Mouse (Mus musculus): ENCODE results near the gene Isg20. TPM values are rescaled to one million over a fixed set of nuclear protein-coding genes. Genes with fewer than 3 reads are reported as not detected.

The Isg20 gene
- polyA plus RNA-seq, 1 experiment from 2014 or later, result 5.8 TPM

- no peak for DNase-seq (ENCODE audit: low spot score)
Observed at GRCm38 (mm10) chr7:78925680-78926079, 12.5 kb downstream of the Isg20 start.

DNA sequence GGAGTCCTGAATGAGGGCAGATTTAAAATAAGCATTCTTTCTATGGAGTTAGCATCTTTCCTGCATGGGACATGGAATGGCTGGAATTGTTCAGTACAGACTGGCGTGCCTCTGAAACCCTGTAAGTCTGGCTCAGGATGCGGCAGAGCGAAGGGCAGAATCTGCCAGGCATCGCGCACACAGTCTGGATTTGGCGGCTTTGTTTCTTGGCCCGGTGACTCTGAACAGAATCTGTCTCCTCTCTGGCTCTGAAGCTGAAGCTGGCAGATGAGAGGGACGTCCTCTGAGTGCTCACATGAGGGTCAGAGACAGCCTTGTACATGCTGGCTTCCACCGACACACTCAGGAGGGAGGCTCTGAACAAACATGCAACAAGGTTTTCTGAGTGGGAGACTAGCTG lies 12.9 kb downstream of the Isg20 start:
- ATAC-seq (replicated peaks; ENCODE audit: low FRiP score), result no peak
- 78% methylated on average over 9 of the region's 9 CpGs for WGBS
- H3K27me3 ChIP-seq (replicated peaks; ENCODE audit: control insufficient read depth, insufficient read depth, low read length), result no peaks in the 10 kb centered on the region

More at GRCm38 (mm10) chr7:78925680-78926079, 12.5 kb downstream of the Isg20 start:
- H3K36me3 ChIP-seq (ENCODE audit: control insufficient read depth, insufficient read depth, low read length), result no peaks in the 10 kb centered on the region
- WGBS, result 76% methylated on average over 7 of the region's 7 CpGs
- no peaks in the 10 kb centered on the region for H3K9me3 ChIP-seq (ENCODE audit: control insufficient read depth, low read length)
- H3K4me1 ChIP-seq (replicated peaks; ENCODE audit: control insufficient read depth, insufficient read depth, low read length), result no peaks in the 10 kb centered on the region
- H3K9ac ChIP-seq (ENCODE audit: low read depth, low read length), result no peak overlapping the region
- no peak for ATAC-seq (replicated peaks; ENCODE audit: low FRiP score)
- H3K4me2 ChIP-seq, result no peak overlapping the region
- no peaks in the 10 kb centered on the region for H3K27me3 ChIP-seq (replicated peaks; ENCODE audit: control insufficient read depth, insufficient read depth, low read length)
- no peak overlapping the region for H3K4me3 ChIP-seq (ENCODE audit: low read depth, low read length)
- no peak overlapping the region for H3K27ac ChIP-seq (ENCODE audit: low read depth, low read length)

GRCm38 (mm10) chr7:78927266-78927665 lies 14.0 kb downstream of the Isg20 start:
- WGBS, result 51% methylated on average over 3 of the region's 3 CpGs
- ATAC-seq (replicated peaks; ENCODE audit: low FRiP score), result no peak
- no peak for DNase-seq (ENCODE audit: low spot score)

More for the DNA sequence above, 12.9 kb downstream of the Isg20 start:
- Histone ChIP-seq H3K4me2 (no peak overlapping the region), H3K4me3 (ENCODE audit: low read depth, low read length) (no peak overlapping the region), H3K9me3 (ENCODE audit: control insufficient read depth, low read length) (no peaks in the 10 kb centered on the region), H3K27ac (ENCODE audit: low read depth, low read length) (no peak overlapping the region), H3K36me3 (ENCODE audit: control insufficient read depth, insufficient read depth, low read length) (no peaks in the 10 kb centered on the region), H3K9ac (ENCODE audit: low read depth, low read length) (no peak overlapping the region), H3K4me1 (replicated peaks; ENCODE audit: control insufficient read depth, insufficient read depth, low read length) (no peaks in the 10 kb centered on the region)
- DNase-seq (ENCODE audit: low spot score), result no peak

DNA sequence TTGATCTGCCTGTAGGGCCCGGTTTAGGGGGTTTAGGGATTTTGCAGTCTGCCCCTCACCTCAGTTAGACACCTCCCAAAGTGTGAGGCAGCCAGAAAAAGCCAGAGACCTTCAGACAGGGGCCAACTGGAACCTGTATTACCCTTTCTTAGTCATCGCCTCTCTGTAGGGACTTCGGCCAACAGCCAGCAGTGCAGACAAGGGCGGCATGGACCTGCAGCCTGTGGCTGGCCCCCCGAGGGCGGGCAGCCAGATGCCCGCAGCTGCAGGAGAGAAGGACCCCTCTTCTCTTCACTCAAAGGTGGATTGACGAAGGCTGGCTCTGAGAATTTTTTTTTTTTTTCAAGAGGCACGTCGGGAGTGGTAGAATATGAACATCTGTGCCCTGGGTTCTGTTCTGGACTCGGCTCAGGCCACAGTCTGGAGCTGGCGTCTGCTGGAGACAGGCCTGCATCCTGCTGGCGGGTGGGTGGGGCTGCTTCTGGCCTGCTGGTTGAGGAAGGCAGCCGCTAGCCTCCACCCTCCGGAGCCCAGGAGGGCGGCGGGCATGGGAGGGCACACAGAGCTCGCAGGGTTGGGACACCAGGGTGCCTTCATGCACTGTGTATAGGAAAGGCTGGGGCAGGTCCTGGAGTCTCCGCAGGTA lies 25.9 kb downstream of the Isg20 start:
- WGBS, result 58% methylated on average over 19 of the region's 19 CpGs
- Histone ChIP-seq H3K4me2 (no peak overlapping the region), H3K27me3 (replicated peaks; ENCODE audit: control insufficient read depth, insufficient read depth, low read length) (0 out of 2 replicates have a peak, but pooled peaks cover 2% of the 10 kb centered on the region), H3K27ac (ENCODE audit: low read depth, low read length) (no peak overlapping the region), H3K9me3 (ENCODE audit: control insufficient read depth, low read length) (no peaks in the 10 kb centered on the region), H3K36me3 (ENCODE audit: control insufficient read depth, insufficient read depth, low read length) (no peaks in the 10 kb centered on the region), H3K4me3 (ENCODE audit: low read depth, low read length) (no peak overlapping the region), H3K9ac (ENCODE audit: low read depth, low read length) (no peak overlapping the region), H3K4me1 (replicated peaks; ENCODE audit: control insufficient read depth, insufficient read depth, low read length) (no peaks in the 10 kb centered on the region)
- DNase-seq (ENCODE audit: low spot score) (no peak), ATAC-seq (replicated peaks; ENCODE audit: low FRiP score) (no peak)

More at GRCm38 (mm10) chr7:78927266-78927665, 14.0 kb downstream of the Isg20 start:
- no peak overlapping the region for H3K4me2 ChIP-seq
- H3K4me3 ChIP-seq (ENCODE audit: low read depth, low read length), result no peak overlapping the region
- H3K36me3 ChIP-seq (ENCODE audit: control insufficient read depth, insufficient read depth, low read length), result no peaks in the 10 kb centered on the region
- no peaks in the 10 kb centered on the region for H3K4me1 ChIP-seq (replicated peaks; ENCODE audit: control insufficient read depth, insufficient read depth, low read length)
- H3K9me3 ChIP-seq (ENCODE audit: control insufficient read depth, low read length), result no peaks in the 10 kb centered on the region
- H3K27me3 ChIP-seq (replicated peaks; ENCODE audit: control insufficient read depth, insufficient read depth, low read length), result no peaks in the 10 kb centered on the region
- no peak overlapping the region for H3K27ac ChIP-seq (ENCODE audit: low read depth, low read length)
- no peak overlapping the region for H3K9ac ChIP-seq (ENCODE audit: low read depth, low read length)

- H3K27me3 ChIP-seq (replicated peaks; ENCODE audit: control insufficient read depth, insufficient read depth, low read length), result 0 out of 2 replicates have a peak, but pooled peaks cover 2% of the 10 kb centered on the region
- no peak overlapping the region for H3K4me2 ChIP-seq
- WGBS, result 55% methylated on average over 3 of the region's 3 CpGs
- no peaks in the 10 kb centered on the region for H3K4me1 ChIP-seq (replicated peaks; ENCODE audit: control insufficient read depth, insufficient read depth, low read length)
- H3K36me3 ChIP-seq (ENCODE audit: control insufficient read depth, insufficient read depth, low read length), result no peaks in the 10 kb centered on the region
- DNase-seq (ENCODE audit: low spot score), result no peak
- no peak overlapping the region for H3K27ac ChIP-seq (ENCODE audit: low read depth, low read length)
- H3K9me3 ChIP-seq (ENCODE audit: control insufficient read depth, low read length), result no peaks in the 10 kb centered on the region
- no peak overlapping the region for H3K9ac ChIP-seq (ENCODE audit: low read depth, low read length)
- ATAC-seq (replicated peaks; ENCODE audit: low FRiP score), result no peak
- H3K4me3 ChIP-seq (ENCODE audit: low read depth, low read length), result no peak overlapping the region
Observed at GRCm38 (mm10) chr7:78940971-78941370, 27.7 kb downstream of the Isg20 start.

DNA sequence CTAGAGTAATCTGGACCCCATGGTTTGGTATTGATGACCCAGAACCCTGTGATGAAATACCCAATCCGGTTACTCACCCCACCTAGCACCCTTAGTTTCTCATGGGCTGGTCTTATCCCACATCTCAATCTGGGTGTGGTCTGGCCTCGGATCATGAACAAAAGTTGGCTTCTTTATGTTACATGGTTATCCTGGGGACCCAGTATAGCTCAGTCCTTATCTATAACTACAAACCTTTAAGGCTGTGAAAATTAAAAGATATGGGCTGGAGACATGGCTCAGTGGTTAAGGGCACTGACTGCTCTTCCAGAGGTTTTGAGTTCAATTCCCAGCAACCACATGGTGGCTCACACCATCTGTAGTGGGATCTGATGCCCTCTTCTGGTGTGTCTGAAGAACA lies 29.3 kb downstream of the Isg20 start:
- Histone ChIP-seq H3K9ac (ENCODE audit: low read depth, low read length) (no peak overlapping the region), H3K9me3 (ENCODE audit: control insufficient read depth, low read length) (no peaks in the 10 kb centered on the region), H3K4me3 (ENCODE audit: low read depth, low read length) (no peak overlapping the region), H3K4me1 (replicated peaks; ENCODE audit: control insufficient read depth, insufficient read depth, low read length) (no peaks in the 10 kb centered on the region), H3K36me3 (ENCODE audit: control insufficient read depth, insufficient read depth, low read length) (no peaks in the 10 kb centered on the region), H3K27ac (ENCODE audit: low read depth, low read length) (no peak overlapping the region), H3K4me2 (no peak overlapping the region), H3K27me3 (replicated peaks; ENCODE audit: control insufficient read depth, insufficient read depth, low read length) (no peaks in the 10 kb centered on the region)
- ATAC-seq (replicated peaks; ENCODE audit: low FRiP score), result no peak
- DNase-seq (ENCODE audit: low spot score), result no peak
- 65% methylated on average over 2 of the region's 2 CpGs for WGBS

DNA sequence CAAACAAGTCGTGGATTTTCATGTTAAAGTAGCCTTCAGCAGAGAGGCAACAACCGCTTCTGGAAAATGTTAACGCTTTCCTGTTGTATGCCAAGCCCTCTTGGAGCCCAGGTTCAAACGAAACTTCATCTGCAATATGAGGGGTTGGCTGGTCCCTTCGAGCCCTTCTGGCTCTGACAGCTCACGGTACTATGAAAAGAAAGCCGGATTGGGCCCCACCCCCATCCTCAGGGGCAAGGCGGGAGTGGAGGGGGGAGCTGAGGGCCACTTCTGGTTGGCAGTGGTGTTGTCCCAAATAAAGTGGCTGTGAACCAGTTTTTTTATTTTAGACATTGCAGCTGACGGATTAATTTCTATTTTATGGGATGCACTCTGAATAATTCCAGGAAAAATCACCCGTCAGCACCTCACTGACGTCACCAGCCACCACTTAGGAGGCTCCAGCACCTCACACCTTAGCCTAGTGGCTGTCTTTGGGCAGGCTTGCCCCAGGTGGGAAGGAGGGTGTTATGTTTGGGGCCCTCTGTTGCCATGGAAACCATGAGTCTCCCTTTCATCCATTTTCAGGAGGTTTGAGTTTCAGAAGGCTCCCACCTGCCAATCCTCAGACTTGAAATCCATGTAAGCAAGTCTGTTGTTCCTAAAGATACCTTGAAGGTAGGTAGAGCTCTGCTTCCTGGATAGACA lies 40.8 kb downstream of the Isg20 start:
- H3K27ac ChIP-seq (ENCODE audit: low read depth, low read length), result no peak overlapping the region
- ATAC-seq (replicated peaks; ENCODE audit: low FRiP score) (no peak), DNase-seq (ENCODE audit: low spot score) (no peak)
- H3K27me3 ChIP-seq (replicated peaks; ENCODE audit: control insufficient read depth, insufficient read depth, low read length), result no peaks in the 10 kb centered on the region; the same call in 1 of the 2 replicates
- H3K36me3 ChIP-seq (ENCODE audit: control insufficient read depth, insufficient read depth, low read length), result no peaks in the 10 kb centered on the region
- H3K9ac ChIP-seq (ENCODE audit: low read depth, low read length), result no peak overlapping the region
- H3K9me3 ChIP-seq (ENCODE audit: control insufficient read depth, low read length), result no peaks in the 10 kb centered on the region
- no peak overlapping the region for H3K4me3 ChIP-seq (ENCODE audit: low read depth, low read length)
- no peaks in the 10 kb centered on the region for H3K4me1 ChIP-seq (replicated peaks; ENCODE audit: control insufficient read depth, insufficient read depth, low read length)
- 29% methylated on average over 11 of the region's 11 CpGs for WGBS
- H3K4me2 ChIP-seq, result no peak overlapping the region

- H3K9me3 ChIP-seq (ENCODE audit: control insufficient read depth, low read length), result no peaks in the 10 kb centered on the region
- no peak overlapping the region for H3K27ac ChIP-seq (ENCODE audit: low read depth, low read length)
- no peak for DNase-seq (ENCODE audit: low spot score)
- 71% methylated on average over 6 of the region's 6 CpGs for WGBS
- H3K4me2 ChIP-seq, result no peak overlapping the region
- ATAC-seq (replicated peaks; ENCODE audit: low FRiP score), result no peak
- no peaks in the 10 kb centered on the region for H3K36me3 ChIP-seq (ENCODE audit: control insufficient read depth, insufficient read depth, low read length)
- no peaks in the 10 kb centered on the region for H3K4me1 ChIP-seq (replicated peaks; ENCODE audit: control insufficient read depth, insufficient read depth, low read length)
- H3K4me3 ChIP-seq (ENCODE audit: low read depth, low read length), result no peak overlapping the region
- H3K9ac ChIP-seq (ENCODE audit: low read depth, low read length), result no peak overlapping the region
- no peaks in the 10 kb centered on the region; the same call in 1 of the 2 replicates for H3K27me3 ChIP-seq (replicated peaks; ENCODE audit: control insufficient read depth, insufficient read depth, low read length)
Observed at GRCm38 (mm10) chr7:78954619-78955018, 41.4 kb downstream of the Isg20 start.

DNA sequence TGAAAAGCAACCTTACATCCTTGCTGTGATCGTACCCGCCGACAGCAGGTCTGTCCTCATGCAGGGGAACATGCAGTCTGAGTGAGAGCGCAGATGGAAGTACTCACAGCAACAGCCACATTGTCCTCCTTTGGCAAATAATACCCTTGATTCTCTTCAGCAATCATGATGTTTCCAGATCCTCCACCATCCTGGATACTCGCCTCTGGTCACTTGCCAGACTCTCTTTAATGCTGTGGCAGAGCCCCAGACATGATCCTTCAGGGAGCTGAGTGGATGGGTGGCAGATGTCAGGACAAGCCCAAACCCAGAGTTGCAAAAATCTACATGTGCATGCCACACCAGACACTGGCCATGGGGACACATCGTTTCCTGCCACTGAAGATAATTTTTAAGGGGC lies 41.9 kb downstream of the Isg20 start:
- 78% methylated on average over 6 of the region's 6 CpGs for WGBS
- Histone ChIP-seq H3K4me3 (ENCODE audit: low read depth, low read length) (no peak overlapping the region), H3K4me2 (no peak overlapping the region), H3K4me1 (replicated peaks; ENCODE audit: control insufficient read depth, insufficient read depth, low read length) (no peaks in the 10 kb centered on the region), H3K27ac (ENCODE audit: low read depth, low read length) (no peak overlapping the region), H3K9me3 (ENCODE audit: control insufficient read depth, low read length) (no peaks in the 10 kb centered on the region), H3K9ac (ENCODE audit: low read depth, low read length) (no peak overlapping the region), H3K36me3 (ENCODE audit: control insufficient read depth, insufficient read depth, low read length) (no peaks in the 10 kb centered on the region), H3K27me3 (replicated peaks; ENCODE audit: control insufficient read depth, insufficient read depth, low read length) (no peaks in the 10 kb centered on the region; the same call in 1 of the 2 replicates)
- ATAC-seq (replicated peaks; ENCODE audit: low FRiP score), result no peak
- DNase-seq (ENCODE audit: low spot score), result no peak
